Mouse (Mus musculus) myocyte (in vitro differentiated cells): ENCODE results near the gene Traf3ip2.

Source experiments
- CEBPB ChIP-seq: IDR thresholded peaks from 2 replicates; pipeline ENCODE4 v1.6.1; 2011; ENCODE audit warnings: mild to moderate bottlenecking, moderate library complexity; ENCODE audit not compliant: poor library complexity, insufficient read depth, severe bottlenecking
- E2F4 ChIP-seq: IDR thresholded peaks from one replicate; pipeline ENCODE4 v1.6.1; 2011; ENCODE audit warnings: mild to moderate bottlenecking, control low read depth, moderate library complexity; ENCODE audit not compliant: insufficient read depth
- MAX ChIP-seq: IDR thresholded peaks from one replicate; pipeline ENCODE4 v1.6.1; 2011; ENCODE audit warnings: low read depth, mild to moderate bottlenecking, control low read depth
- MYOG ChIP-seq, 3 experiments: IDR thresholded peaks; one replicate each; pipeline ENCODE4 v1.6.1; 2011; ENCODE audit warnings: control low read depth in 2 of 3, low read depth in 2 of 3, mild to moderate bottlenecking in 2 of 3; ENCODE audit not compliant: insufficient read length in 2 of 3, control insufficient read depth in 1 of 3, insufficient read depth in 1 of 3
- POLR2A ChIP-seq: IDR thresholded peaks from one replicate; pipeline ENCODE4 v1.6.1; 2011; ENCODE audit warnings: low read depth, mild to moderate bottlenecking, control low read depth, moderate library complexity; ENCODE audit not compliant: insufficient read length
- POLR2AphosphoS2 ChIP-seq: IDR thresholded peaks from one replicate; pipeline ENCODE4 v1.6.1; 2011; ENCODE audit warnings: low read depth, control low read depth; ENCODE audit not compliant: insufficient read length
- REST ChIP-seq: IDR thresholded peaks from one replicate; pipeline ENCODE4 v1.6.1; 2011; ENCODE audit warnings: mild to moderate bottlenecking, control low read depth, moderate library complexity; ENCODE audit not compliant: insufficient read depth, insufficient read length
- SRF ChIP-seq: IDR thresholded peaks from one replicate; pipeline ENCODE4 v1.6.1; 2011; ENCODE audit warnings: low read depth; ENCODE audit not compliant: control insufficient read depth, insufficient read length
- TCF12 ChIP-seq: IDR thresholded peaks from one replicate; pipeline ENCODE4 v1.6.1; 2011; ENCODE audit warnings: mild to moderate bottlenecking, control low read depth; ENCODE audit not compliant: poor library complexity, insufficient read depth, severe bottlenecking
- USF1 ChIP-seq: IDR thresholded peaks from one replicate; pipeline ENCODE4 v1.6.1; 2011; ENCODE audit warnings: low read depth, mild to moderate bottlenecking, control low read depth, moderate library complexity

GRCm38 (mm10) chr10:39634423-39635101 lies 21.8 kb downstream of the Traf3ip2 start:
- TF ChIP-seq POLR2A, result no peak
- no peak for TF ChIP-seq POLR2AphosphoS2
- no peak for TF ChIP-seq CEBPB
- TF ChIP-seq MYOG (IDR thresholded peaks at IDR 0.05; ENCODE audit: control insufficient read depth in 1 of 3, insufficient read depth in 1 of 3, insufficient read length in 2 of 3, low read depth in 2 of 3), result no peak
- no peak for TF ChIP-seq E2F4
- TF ChIP-seq TCF12, result no peak
- TF ChIP-seq USF1, result no peak
- no peak for TF ChIP-seq MAX
- no peak for TF ChIP-seq REST
- TF ChIP-seq SRF, result no peak
